Mouse (Mus musculus) CD4-positive, CD25-positive, alpha-beta regulatory T cell, adult 9 weeks (primary cell): Measurements from ENCODE around the gene Olfr1342. TPM values are rescaled to one million over a fixed set of nuclear protein-coding genes. Genes with fewer than 3 reads are reported as not detected.

Experiments
- polyA plus RNA-seq: library from polyadenylated mRNA; unstranded; fragments of 100-300 nt; shearing (Covaris generic); gene quantifications from one replicate; pipeline ENCODE4 v1.2.1, GENCODE M21; 2017

The Olfr1342 gene
- not detected for polyA plus RNA-seq

DNA sequence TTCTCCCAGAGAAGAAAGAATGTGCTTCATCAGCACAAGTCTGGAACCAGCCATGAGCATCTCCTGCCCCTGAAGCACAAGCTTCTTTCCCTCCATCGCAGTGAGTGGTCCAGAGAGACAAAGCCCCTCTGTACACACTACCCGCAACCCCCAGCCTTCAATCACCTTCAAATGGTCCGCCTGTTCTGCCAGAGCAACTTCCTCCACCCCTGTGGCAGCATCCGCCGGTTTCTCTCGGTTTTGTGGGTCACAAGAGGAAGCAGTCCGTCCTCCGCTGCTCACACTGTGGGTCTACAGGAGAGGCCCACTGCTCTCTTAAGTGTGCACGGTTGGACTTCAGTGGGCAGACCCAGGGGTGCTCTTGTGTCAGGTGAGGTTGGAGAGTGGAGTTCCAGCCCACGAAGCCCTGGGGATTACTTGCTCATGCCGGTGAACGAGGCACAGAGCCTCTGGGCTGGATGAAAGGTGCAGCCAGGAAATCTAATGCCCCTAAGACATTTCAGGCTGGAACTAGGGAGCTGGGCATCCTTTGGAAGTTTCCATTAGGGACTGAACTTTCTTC lies at the start of gene Olfr1342:
TSS of gene Olfr1342 (minus strand) at position 345 of the 562 bp plus-strand sequence.

DNA sequence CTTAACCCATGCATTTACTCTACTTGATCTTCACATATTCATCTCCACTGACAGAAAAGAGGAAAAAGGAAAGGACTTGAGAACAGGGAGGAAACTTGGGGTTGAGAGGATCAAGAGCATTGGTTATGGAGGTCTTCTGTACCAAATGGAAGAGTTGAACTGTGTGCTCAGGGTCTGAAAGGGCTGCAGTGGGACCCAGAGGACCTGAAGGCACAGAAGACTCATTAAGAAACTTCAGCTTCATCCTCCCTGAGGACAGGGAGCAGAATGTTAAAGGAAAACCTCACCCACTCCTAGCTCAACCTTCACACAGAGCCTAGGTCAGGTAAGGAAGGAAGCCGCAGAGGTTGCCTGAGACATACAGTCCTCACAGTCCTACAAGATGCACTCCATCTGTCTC lies 39.3 kb upstream of the Olfr1342 start, which contains the start of gene Olfr1339:
TSS of gene Olfr1339 (plus strand) at position 301 of the 400 bp plus-strand sequence.

DNA sequence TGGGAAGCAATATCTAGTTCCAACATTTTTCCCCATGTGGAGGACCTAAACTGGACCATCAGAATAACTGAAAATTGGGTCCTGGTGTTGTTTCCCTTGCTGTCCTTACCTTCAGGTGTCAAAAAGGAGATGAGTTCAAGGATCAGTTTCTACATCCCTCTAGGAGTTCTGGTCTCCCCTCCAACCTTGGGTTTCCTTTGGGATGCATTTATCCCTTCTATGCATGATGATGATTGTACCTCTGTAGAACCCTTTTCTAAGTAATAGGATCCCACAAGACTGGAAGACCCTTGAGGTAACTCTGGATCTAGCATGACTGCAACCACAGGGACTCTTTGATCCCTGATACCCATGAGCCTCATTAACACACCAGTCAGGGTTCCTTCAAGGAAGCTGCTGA lies 27.3 kb upstream of the Olfr1342 start, which contains the start of gene Olfr1340:
TSS of gene Olfr1340 (plus strand) at position 301 of the 400 bp plus-strand sequence.

DNA sequence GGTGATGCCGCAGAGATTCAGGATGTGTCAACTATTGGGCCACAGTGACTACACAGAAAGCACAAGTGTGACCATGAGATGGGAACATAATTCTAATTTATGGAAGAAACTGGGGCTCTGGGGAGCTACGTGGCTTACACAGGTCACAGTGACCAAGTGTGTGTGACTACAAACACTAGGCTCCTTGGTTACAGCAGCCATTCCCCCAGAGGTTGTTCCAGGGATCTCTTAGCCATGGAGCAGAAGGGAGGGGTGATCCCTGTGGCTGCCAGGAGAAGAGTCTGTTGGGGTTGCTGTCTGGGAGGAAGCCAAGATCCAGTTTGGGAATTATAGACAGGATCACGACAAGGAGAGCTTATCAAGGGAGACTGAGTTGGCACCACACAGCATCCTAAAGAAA lies 10.7 kb upstream of the Olfr1342 start, which contains the start of gene Olfr1341:
TSS of gene Olfr1341 (plus strand) at position 301 of the 400 bp plus-strand sequence.

DNA sequence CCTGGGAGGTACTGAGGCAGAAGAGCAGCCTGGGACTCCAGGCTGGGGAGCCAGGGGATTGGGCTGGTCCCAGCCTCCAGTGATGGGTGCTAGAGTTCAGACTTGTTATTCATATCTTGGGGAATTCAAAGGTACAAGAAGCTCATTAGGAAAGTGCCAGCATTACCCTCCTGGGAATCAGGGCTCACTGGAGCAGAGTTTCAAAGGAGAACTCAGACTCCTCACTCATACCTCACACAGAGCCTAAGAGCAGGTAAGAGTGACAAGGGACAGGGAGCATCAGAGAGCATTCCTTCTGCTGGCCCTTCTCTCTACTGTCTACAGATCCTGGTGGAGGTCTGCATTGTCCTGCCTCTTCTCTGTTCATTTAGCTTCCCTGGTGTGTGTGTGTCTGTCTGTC lies 33.9 kb downstream of the Olfr1342 start, which contains the start of gene Olfr62:
TSS of gene Olfr62 (plus strand) at position 301 of the 400 bp plus-strand sequence.

Other genes starting within 250 kb of the Olfr1342 start
- gene Mpl, start 235.2 kb downstream of the Olfr1342 start, polyA plus RNA-seq, result not detected
- gene Tie1, start 202.7 kb downstream of the Olfr1342 start, polyA plus RNA-seq, result not detected
- gene 2610528J11Rik, start 165.8 kb downstream of the Olfr1342 start, polyA plus RNA-seq, result not detected
- not detected for gene Tmem125, start 148.7 kb downstream of the Olfr1342 start, polyA plus RNA-seq
- not detected for gene Cfap57, start 72.0 kb downstream of the Olfr1342 start, polyA plus RNA-seq
- 195 TPM for gene Ebna1bp2, start 72.0 kb downstream of the Olfr1342 start, polyA plus RNA-seq
- not detected for gene Olfr62, start 33.8 kb downstream of the Olfr1342 start, polyA plus RNA-seq
- gene Olfr1341, start 10.8 kb upstream of the Olfr1342 start, polyA plus RNA-seq, result not detected
- not detected for gene Olfr1340, start 27.4 kb upstream of the Olfr1342 start, polyA plus RNA-seq
- gene Olfr1339, start 39.4 kb upstream of the Olfr1342 start, polyA plus RNA-seq, result not detected
- not detected for gene Olfr1338, start 66.0 kb upstream of the Olfr1342 start, polyA plus RNA-seq
- gene Olfr1337, start 89.8 kb upstream of the Olfr1342 start, polyA plus RNA-seq, result not detected
- gene Olfr1335, start 117.2 kb upstream of the Olfr1342 start, polyA plus RNA-seq, result not detected
- not detected for gene Olfr1333, start 143.5 kb upstream of the Olfr1342 start, polyA plus RNA-seq
- not detected for gene Olfr1331, start 171.9 kb upstream of the Olfr1342 start, polyA plus RNA-seq
- gene Olfr1330, start 195.8 kb upstream of the Olfr1342 start, polyA plus RNA-seq, result not detected
- not detected for gene Olfr1329, start 224.7 kb upstream of the Olfr1342 start, polyA plus RNA-seq
- not detected for gene Olfr1328, start 245.9 kb upstream of the Olfr1342 start, polyA plus RNA-seq